14 mouse cellular contexts compared by ENCODE assay signal in the genomic region with DNA sequence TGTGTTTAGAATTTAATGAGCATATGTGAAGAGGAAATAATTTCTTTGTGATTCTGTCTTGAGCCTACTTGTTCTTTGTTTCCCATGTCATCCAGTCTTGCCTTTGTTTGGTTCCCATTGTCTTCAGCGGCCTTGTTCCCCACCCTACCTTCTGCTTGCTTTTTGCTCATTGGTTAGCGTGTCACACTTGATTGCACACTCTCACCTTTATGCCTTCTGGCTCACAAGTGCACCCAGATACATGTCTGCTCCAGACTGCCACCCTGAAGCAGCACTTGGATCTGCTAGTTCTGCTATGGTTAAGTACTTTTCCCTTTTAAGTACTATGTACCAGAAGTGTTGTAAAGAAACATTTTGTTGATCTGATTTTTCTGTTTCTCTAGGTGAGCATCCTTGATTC.
"Had no signal": no experiment of that assay in that cellular context is flagged by ENCODE, and none has a peak within 500 bp of the region (broad histone marks: within the 10 kb centered on the region; RNA-seq: fewer than 3 reads in every experiment).

No protein-coding gene starts in this region.

- H3K4me3 ChIP-seq: kidney, embryonic 15.5 days; limb, embryonic 15.5 days; liver, embryonic 12.5 days; midbrain, embryonic 12.5 days; stomach, embryonic 15.5 days had no signal

- H3K4me1 ChIP-seq: limb, embryonic 15.5 days; liver, embryonic 12.5 days; midbrain, embryonic 12.5 days; stomach, embryonic 15.5 days had no signal

- H3K9ac ChIP-seq: kidney, embryonic 15.5 days; limb, embryonic 15.5 days; liver, embryonic 12.5 days; lung, embryonic 14.5 days; midbrain, embryonic 12.5 days; stomach, embryonic 15.5 days had no signal

- H3K27ac ChIP-seq: kidney, embryonic 15.5 days; limb, embryonic 15.5 days; liver, embryonic 12.5 days; macrophage; midbrain, embryonic 12.5 days; stomach, embryonic 15.5 days had no signal

- H3K9me3 ChIP-seq: kidney, embryonic 15.5 days; limb, embryonic 15.5 days; liver, embryonic 12.5 days; midbrain, embryonic 12.5 days; stomach, embryonic 15.5 days had no signal

- ATAC-seq: liver, embryonic 12.5 days had no signal

- DNase-seq: kidney, postnatal 14 days; layer of hippocampus, adult 9-11 months; layer of hippocampus, postnatal 36 days; lung, embryonic 14.5 days; lung, postnatal 14 days; right cerebral cortex, postnatal 14 days; thymus, adult 2 months; thymus, postnatal 25 days had no signal

- H3K27me3 ChIP-seq: kidney, embryonic 15.5 days; limb, embryonic 15.5 days; liver, embryonic 12.5 days; midbrain, embryonic 12.5 days; stomach, embryonic 15.5 days had no signal

- H3K4me2 ChIP-seq: kidney, embryonic 15.5 days; limb, embryonic 15.5 days; liver, embryonic 12.5 days; lung, embryonic 14.5 days; midbrain, embryonic 12.5 days; stomach, embryonic 15.5 days had no signal
